Mouse (Mus musculus) stomach, postnatal 0 days (tissue): ENCODE results near the gene Fbxo46.
A peak's percentile ranks its signal among the peaks of the same experiment; 100 is the strongest.

Source experiments
- CTCF ChIP-seq: IDR thresholded peaks from 2 replicates; pipeline ENCODE4 v1.5.1; 2016; ENCODE audit warnings: antibody characterized with exemption, low read depth, mild to moderate bottlenecking, moderate library complexity
- EP300 ChIP-seq: optimal IDR thresholded peaks from 2 replicates; pipeline ENCODE3; 2016; ENCODE audit warnings: antibody characterized with exemption

- no peak for TF ChIP-seq EP300
- TF ChIP-seq CTCF: peak; percentile 91
These were observed 11.7 kb downstream of the Fbxo46 start for GRCm38 (mm10) chr7:19131324-19131848.
